Mouse (Mus musculus) layer of hippocampus, adult 6 months (tissue): ENCODE results near the gene Mnd1. TPM values are rescaled to one million over a fixed set of nuclear protein-coding genes. Genes with fewer than 3 reads are reported as not detected.

Experiments used
- long read RNA-seq, 2 experiments: library from polyadenylated mRNA; unstranded; transcript quantifications; one replicate each; pipeline ENCODE4 v2.0.0; 2019 to 2020
- polyA plus RNA-seq: library from polyadenylated mRNA; unstranded; fragments of <200 nt; fragmentation: Nextera tagmentation; gene quantifications from 2 replicates; pipeline ENCODE4 v1.2.3, GENCODE M21; 2021

Gene Mnd1
- polyA plus RNA-seq = 1.4 and 1.9 TPM in 2 replicates
- long read RNA-seq, experiment 1 = 0 reads
- long read RNA-seq, experiment 2 = 0 reads

DNA sequence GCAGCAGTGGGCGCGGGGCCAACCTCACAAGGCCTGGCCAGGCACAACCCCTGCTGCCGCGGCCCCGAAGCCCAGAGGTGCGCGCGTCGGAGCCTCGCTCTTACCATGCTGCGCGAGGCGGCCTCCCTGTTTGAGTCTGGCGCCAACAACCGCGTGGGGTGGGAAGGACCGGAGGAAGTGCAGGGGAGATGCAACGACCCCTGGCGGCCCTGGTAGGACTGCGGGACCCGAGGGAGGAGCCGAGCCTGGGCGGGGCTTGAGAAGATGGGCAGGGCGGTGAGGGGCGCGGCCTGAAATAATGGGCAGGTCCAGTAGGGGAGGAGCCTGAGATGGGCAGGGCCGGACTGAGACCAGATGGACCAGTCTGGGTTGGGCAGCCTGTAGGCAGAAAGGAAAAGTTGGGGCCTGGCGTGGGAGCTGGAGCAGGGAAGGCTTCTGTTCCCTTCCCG lies at the start of gene Mnd1:
Gene Mnd1 (minus strand): TSS at position 229 of the 449 bp plus-strand sequence.

GRCm38 (mm10) chr3:84173581-84174154 lies 18.1 kb upstream of the Mnd1 start, which contains the start of gene Gm6525:
Gene Gm6525, plus strand, starts transcription at chr3:84174104.

GRCm38 (mm10) chr3:84039646-84040475 lies 115.7 kb downstream of the Mnd1 start, which contains the start of gene Tmem131l:
Gene Tmem131l, minus strand, starts transcription at chr3:84040175.

Other genes starting within 250 kb of the Mnd1 start
- 2.7 and 2.9 TPM in 2 replicates for gene Tmem131l, start 115.6 kb downstream of the Mnd1 start, polyA plus RNA-seq
- gene Gm6525, start 18.3 kb upstream of the Mnd1 start, polyA plus RNA-seq = not detected in 2 replicates
- gene Trim2, start 151.1 kb upstream of the Mnd1 start, polyA plus RNA-seq = 101 and 117 TPM in 2 replicates